Comparison of ENCODE assay signal across 9 mouse cellular contexts in genomic region chr2:146621167-146621566, GRCm38 (mm10).
DNase-seq lines count a peak whose midpoint lies in the region; ATAC-seq and TF ChIP-seq lines count a peak whose summit lies in the region.
"Had no signal": no experiment of that assay in that cellular context is flagged by ENCODE, and none has a peak within 500 bp of the region (broad histone marks: within the 10 kb centered on the region; RNA-seq: fewer than 3 reads in every experiment).

No protein-coding gene starts in this region.

- no peak for TF ChIP-seq EP300 in MEL (IDR thresholded peaks at IDR 0.05; ENCODE audit: low read depth in 1 of 2, low read length in 2 of 2)
- no peak for TF ChIP-seq EP300 in stomach, postnatal 0 days (optimal IDR thresholded peaks at IDR 0.05)

- DNase-seq in cerebellum, adult 18-20 months = peak; percentile 6 to 19
- DNase-seq in cerebellum, adult 11-12 months = no peak
- peak; percentile 66 for DNase-seq in MEL (ENCODE audit: low read depth, low spot score)
- DNase-seq in embryo, embryonic 11 days = peak; percentile 86
- DNase-seq in left cerebral cortex, postnatal 25 days (ENCODE audit: low spot score in 2 of 2) = peak; percentile 27
- DNase-seq in stomach, postnatal 0 days (ENCODE audit: low spot score) = peak; percentile 49

- peak; percentile 65; the same call in 1 of the 2 replicates for ATAC-seq in hindbrain, embryonic 15.5 days (ENCODE audit: low FRiP score, low read depth)
- peak; percentile 66; the same call in 1 of the 2 replicates for ATAC-seq in midbrain, embryonic 12.5 days (ENCODE audit: low FRiP score, low read depth)
- ATAC-seq in stomach, postnatal 0 days (ENCODE audit: low FRiP score, low TSS enrichment) = no peak

- no peaks in the 10 kb centered on the region for H3K36me3 ChIP-seq in MEL (ENCODE audit: control insufficient read depth in 1 of 2, insufficient read depth in 2 of 2, low read length in 2 of 2)
- no peaks in the 10 kb centered on the region for H3K36me3 ChIP-seq in hindbrain, embryonic 15.5 days
- H3K36me3 ChIP-seq in midbrain, embryonic 12.5 days = no peaks in the 10 kb centered on the region
- H3K36me3 ChIP-seq in stomach, postnatal 0 days (ENCODE audit: control insufficient read depth, insufficient read depth, low read length) = no peaks in the 10 kb centered on the region
- H3K36me3 ChIP-seq: G1E had no signal

- no peak overlapping the region for H3K4me2 ChIP-seq in hindbrain, embryonic 15.5 days
- H3K4me2 ChIP-seq in midbrain, embryonic 12.5 days (replicated peaks) = no peak overlapping the region
- no peak overlapping the region for H3K4me2 ChIP-seq in stomach, postnatal 0 days (replicated peaks; ENCODE audit: low read depth)

- H3K27ac ChIP-seq in MEL (ENCODE audit: control insufficient read depth, low read depth, low read length) = no peak overlapping the region
- H3K27ac ChIP-seq in hindbrain, embryonic 15.5 days (replicated peaks) = no peak overlapping the region
- no peak overlapping the region for H3K27ac ChIP-seq in midbrain, embryonic 12.5 days (replicated peaks)
- H3K27ac ChIP-seq in stomach, postnatal 0 days (replicated peaks) = no peak overlapping the region

- TF ChIP-seq CTCF in MEL (IDR thresholded peaks at IDR 0.05 in 2 of 3, conservative IDR thresholded peaks at IDR 0.05 in 1 of 3; ENCODE audit: control insufficient read depth in 1 of 3, insufficient read depth in 1 of 3, low read depth in 2 of 3, low read length in 3 of 3, poor library complexity in 1 of 3, severe bottlenecking in 1 of 3) = peak; percentile 52 to 82 (median 54)
- TF ChIP-seq CTCF in stomach, postnatal 0 days (IDR thresholded peaks at IDR 0.05; ENCODE audit: low read depth) = peak; percentile 79

- no peaks in the 10 kb centered on the region for H3K9me3 ChIP-seq in MEL (replicated peaks; ENCODE audit: insufficient read depth, low read length)
- H3K9me3 ChIP-seq in hindbrain, embryonic 15.5 days = no peaks in the 10 kb centered on the region
- no peaks in the 10 kb centered on the region for H3K9me3 ChIP-seq in midbrain, embryonic 12.5 days
- H3K9me3 ChIP-seq in stomach, postnatal 0 days (ENCODE audit: control insufficient read depth, low read length) = no peaks in the 10 kb centered on the region
- H3K9me3 ChIP-seq: G1E had no signal

- WGBS in hindbrain, embryonic 15.5 days = 22% methylated on average over 5 of the region's 5 CpGs
- 13% methylated on average over 5 of the region's 5 CpGs for whole genome bisulfite sequencing in midbrain, embryonic 12.5 days
- WGBS in stomach, postnatal 0 days = 17% methylated on average over 5 of the region's 5 CpGs

- no peak overlapping the region for H3K4me3 ChIP-seq in MEL (ENCODE audit: control insufficient read depth in 1 of 2, insufficient read depth in 1 of 2, low read depth in 2 of 2, low read length in 2 of 2)
- no peak overlapping the region for H3K4me3 ChIP-seq in hindbrain, embryonic 15.5 days
- no peak overlapping the region for H3K4me3 ChIP-seq in midbrain, embryonic 12.5 days
- no peak overlapping the region for H3K4me3 ChIP-seq in stomach, postnatal 0 days (ENCODE audit: low read depth, low read length)

- H3K79me2 ChIP-seq in MEL (ENCODE audit: control insufficient read depth, insufficient read depth, low read length, poor library complexity) = no peaks in the 10 kb centered on the region

- peak; percentile 80 for TF ChIP-seq RAD21 in MEL (IDR thresholded peaks at IDR 0.05; ENCODE audit: low read depth, low read length)

- intact Hi-C loops in left cerebral cortex, postnatal 25 days (cut with DNase I) = loop anchor here (2.0 kb wide), 1 partner anchor 686 kb away; no protein-coding TSS in a partner anchor

- H3K4me1 ChIP-seq in MEL (ENCODE audit: control insufficient read depth in 1 of 2, insufficient read depth in 2 of 2, low read length in 2 of 2) = peaks cover 0 to 4% of the 10 kb centered on the region in 2 experiments; a peak in 2 of 4 replicates
- no peaks in the 10 kb centered on the region for H3K4me1 ChIP-seq in hindbrain, embryonic 15.5 days (replicated peaks)
- H3K4me1 ChIP-seq in midbrain, embryonic 12.5 days = no peaks in the 10 kb centered on the region
- no peaks in the 10 kb centered on the region for H3K4me1 ChIP-seq in stomach, postnatal 0 days (replicated peaks; ENCODE audit: control insufficient read depth, insufficient read depth)

- no peak overlapping the region for H3K9ac ChIP-seq in MEL (ENCODE audit: control insufficient read depth, low read depth, low read length, poor library complexity, severe bottlenecking)
- no peak overlapping the region for H3K9ac ChIP-seq in hindbrain, embryonic 15.5 days
- H3K9ac ChIP-seq in midbrain, embryonic 12.5 days (replicated peaks) = no peak overlapping the region
- no peak overlapping the region for H3K9ac ChIP-seq in stomach, postnatal 0 days (ENCODE audit: low read length)

- no peaks in the 10 kb centered on the region; a peak in 1 of 4 replicates for H3K27me3 ChIP-seq in MEL (ENCODE audit: control insufficient read depth in 1 of 2, insufficient read depth in 2 of 2, low read length in 2 of 2)
- peaks cover 33% of the 10 kb centered on the region for H3K27me3 ChIP-seq in hindbrain, embryonic 15.5 days
- H3K27me3 ChIP-seq in midbrain, embryonic 12.5 days = peaks cover 65% of the 10 kb centered on the region
- H3K27me3 ChIP-seq in stomach, postnatal 0 days (ENCODE audit: control insufficient read depth, insufficient read depth, low read length) = no peaks in the 10 kb centered on the region

- no peak for TF ChIP-seq POLR2A in MEL (IDR thresholded peaks at IDR 0.05; ENCODE audit: control insufficient read depth in 1 of 2, insufficient read depth in 1 of 2, low read depth in 1 of 2, low read length in 2 of 2, poor library complexity in 1 of 2)

TF ChIP-seq in MEL, 35 proteins besides CTCF, POLR2A, EP300 and RAD21:
- TF ChIP-seq UBTF (IDR thresholded peaks at IDR 0.05; ENCODE audit: borderline replicate concordance, insufficient read depth, low read depth, low read length) (no peak), ZMIZ1 (IDR thresholded peaks at IDR 0.05; ENCODE audit: low read depth, low read length) (no peak), ELF1 (IDR thresholded peaks at IDR 0.05; ENCODE audit: low read depth, low read length) (no peak), SMC3 (IDR thresholded peaks at IDR 0.05; ENCODE audit: low read depth, low read length) (peak; percentile 83), ZC3H11A (IDR thresholded peaks at IDR 0.05; ENCODE audit: low read depth, low read length) (peak; percentile 63)
